Mouse (Mus musculus): ENCODE measurements around the gene Ripply1. TPM values are rescaled to one million over a fixed set of nuclear protein-coding genes. Genes with fewer than 3 reads are reported as not detected.
"Not testable (repeated sequence)": the region's sequence is repeated elsewhere in the genome, so short reads cannot be mapped to it uniquely, and the experiment has no call there.

Gene Ripply1
- total RNA-seq, 2 experiments from 2014 or later, result not detected

DNA sequence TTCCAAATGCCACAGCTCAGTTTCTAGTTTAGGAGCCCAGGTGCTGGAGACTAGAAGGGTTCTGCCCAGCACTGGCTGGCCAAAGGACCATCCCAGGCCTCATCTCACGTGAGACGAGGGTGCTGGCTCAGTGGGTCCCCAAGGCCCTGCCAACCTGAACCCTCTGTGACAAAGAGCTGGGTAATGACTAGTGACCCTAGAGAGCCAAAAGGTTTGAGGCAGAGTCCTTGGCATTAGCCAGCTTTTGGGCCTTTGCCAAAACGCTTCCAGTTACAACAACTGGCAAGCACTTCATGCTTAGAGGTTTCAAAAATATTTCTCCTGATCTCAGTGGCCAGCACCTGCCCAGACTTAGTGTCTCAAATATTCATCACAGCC, 881 bp upstream of the Ripply1 start:
- intact Hi-C loops (cut with DNase I), result no loop called here
- DNase-seq (ENCODE audit: low spot score), result no peak

DNA sequence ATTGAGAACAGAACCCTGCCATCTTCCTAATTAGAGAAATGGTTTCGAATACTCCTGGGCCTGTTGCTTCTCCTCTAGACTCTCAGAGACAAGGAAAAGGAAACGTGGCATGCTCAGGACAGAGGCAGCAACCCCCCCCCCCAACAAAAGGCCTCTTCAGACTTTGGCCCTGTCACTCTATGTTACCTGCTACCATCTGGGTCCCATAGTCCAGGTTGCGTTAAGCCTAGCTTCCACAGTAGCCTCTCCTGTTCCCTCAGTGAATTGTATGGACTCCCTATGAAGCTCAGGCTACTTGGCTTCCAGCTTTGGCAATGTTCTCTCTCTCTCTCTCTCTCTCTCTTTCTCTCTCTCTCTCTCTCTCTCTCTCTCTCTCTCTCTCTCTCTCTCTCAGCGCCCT, 590 bp downstream of the Ripply1 start:
- intact Hi-C loops (cut with DNase I), result no loop called here
- no peak for DNase-seq (ENCODE audit: low spot score)

DNA sequence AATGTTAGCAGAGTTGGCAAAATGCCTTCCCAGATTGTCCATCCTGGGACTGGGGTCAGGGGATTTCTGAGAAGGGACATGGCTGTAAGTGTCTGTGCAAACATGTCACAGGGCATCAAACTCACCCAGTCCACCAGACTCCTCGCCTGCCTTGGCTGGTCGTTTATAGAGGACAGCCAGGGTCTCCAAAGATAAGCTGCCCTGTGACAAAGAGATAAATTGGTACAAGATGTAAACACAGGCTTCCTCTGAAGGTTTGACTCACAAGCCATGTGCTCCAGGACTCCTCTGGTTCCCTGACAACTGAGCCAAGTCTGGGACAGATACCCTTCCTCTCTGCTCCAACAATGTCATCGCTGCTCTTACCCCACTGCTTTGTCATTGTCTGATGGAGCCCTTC, 1.2 kb downstream of the Ripply1 start:
- DNase-seq (ENCODE audit: low spot score), result no peak
- intact Hi-C loops (cut with DNase I), result no loop called here

DNA sequence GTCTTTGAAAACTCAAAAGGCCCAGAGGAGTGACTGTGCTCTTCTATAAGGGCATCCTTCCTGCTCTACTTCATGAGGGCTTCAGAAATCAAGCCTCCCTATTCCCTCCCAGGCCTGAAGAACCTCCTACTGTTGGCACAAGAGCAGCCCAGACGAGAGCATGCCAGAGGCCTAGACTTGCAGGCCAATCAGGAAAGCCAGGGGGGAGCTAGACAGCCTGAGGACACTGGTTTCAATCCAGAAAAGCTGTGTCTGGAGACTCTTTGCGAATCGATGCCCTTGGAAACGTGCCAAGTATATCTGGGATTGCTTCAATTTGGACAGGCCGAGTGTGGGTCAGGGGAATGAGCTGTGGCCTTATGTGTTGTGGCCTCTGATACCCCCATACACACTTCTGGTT, 2.8 kb downstream of the Ripply1 start:
- intact Hi-C loops (cut with DNase I), result no loop called here
- no peak for DNase-seq (ENCODE audit: low spot score)

DNA sequence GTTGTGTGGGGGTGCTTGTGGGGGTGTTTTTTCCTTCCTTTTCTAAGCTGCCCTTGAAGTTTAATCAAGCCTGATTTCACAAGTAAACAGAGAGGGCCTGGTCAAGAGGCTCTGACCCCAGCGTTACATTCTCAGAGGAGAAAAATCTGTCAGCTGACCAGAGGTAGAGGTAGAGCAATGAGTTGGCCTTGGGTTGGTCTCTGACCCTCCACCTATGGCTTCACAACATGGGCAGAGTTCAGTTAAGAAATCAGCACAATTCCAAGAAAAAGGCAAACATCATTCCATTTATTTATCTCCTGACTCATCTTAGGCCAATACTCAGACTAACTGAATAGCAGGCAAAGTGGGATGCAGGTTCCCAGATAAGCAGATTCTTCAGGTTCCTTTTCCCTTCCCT, 3.3 kb downstream of the Ripply1 start:
- DNase-seq (ENCODE audit: low spot score), result no peak
- intact Hi-C loops (cut with DNase I), result no loop called here

DNA sequence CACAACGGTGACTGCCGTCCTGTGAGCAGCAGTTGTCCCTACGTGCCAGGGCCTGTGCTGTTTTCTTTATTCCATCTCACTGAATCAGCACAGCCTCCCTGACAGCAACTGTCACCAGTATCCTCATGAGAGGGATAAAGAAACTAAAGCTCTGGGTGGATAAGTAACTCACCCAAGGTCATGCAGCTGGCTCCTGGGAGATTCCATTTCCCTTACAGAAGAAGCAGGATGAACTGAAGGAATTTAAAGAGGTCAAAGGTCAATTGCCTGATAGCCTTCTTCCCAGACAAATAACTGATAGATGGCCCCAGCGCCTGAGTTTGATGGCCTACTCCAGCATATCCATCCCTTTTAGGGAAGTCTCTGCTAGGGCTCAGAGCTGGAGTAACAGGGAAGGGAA, 4.8 kb downstream of the Ripply1 start:
- DNase-seq (ENCODE audit: low spot score), result no peak
- intact Hi-C loops (cut with DNase I), result no loop called here

DNA sequence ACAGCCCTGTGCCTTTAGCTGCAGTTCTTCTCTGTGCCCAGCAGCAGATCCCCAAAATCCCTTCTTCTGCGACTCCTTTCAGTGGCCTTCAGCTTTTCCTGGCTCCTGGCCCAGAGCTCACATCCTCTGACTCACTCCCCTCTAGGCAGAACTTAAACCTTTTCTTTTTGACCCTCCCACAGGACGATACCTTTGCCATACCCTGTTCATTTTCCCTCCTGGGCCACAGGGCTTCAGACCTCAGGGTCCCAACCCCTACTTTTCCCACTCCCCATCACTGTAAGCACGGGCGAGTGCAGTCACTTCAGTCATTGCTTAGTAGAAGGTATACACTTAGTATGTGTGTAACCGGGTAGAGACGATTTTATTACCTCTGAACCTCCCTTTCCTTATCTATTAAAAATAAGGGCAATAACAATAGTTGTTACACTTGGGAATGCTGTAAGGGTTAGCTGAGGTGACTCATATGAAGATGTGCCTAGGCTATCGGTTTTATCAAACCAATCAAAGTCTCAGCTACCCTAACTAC, 7.0 kb downstream of the Ripply1 start:
- DNase-seq (ENCODE audit: low spot score), result no peak
- intact Hi-C loops (cut with DNase I), result loop anchor here (2.0 kb wide), 1 partner anchor 58 kb away; no protein-coding TSS in a partner anchor

DNA sequence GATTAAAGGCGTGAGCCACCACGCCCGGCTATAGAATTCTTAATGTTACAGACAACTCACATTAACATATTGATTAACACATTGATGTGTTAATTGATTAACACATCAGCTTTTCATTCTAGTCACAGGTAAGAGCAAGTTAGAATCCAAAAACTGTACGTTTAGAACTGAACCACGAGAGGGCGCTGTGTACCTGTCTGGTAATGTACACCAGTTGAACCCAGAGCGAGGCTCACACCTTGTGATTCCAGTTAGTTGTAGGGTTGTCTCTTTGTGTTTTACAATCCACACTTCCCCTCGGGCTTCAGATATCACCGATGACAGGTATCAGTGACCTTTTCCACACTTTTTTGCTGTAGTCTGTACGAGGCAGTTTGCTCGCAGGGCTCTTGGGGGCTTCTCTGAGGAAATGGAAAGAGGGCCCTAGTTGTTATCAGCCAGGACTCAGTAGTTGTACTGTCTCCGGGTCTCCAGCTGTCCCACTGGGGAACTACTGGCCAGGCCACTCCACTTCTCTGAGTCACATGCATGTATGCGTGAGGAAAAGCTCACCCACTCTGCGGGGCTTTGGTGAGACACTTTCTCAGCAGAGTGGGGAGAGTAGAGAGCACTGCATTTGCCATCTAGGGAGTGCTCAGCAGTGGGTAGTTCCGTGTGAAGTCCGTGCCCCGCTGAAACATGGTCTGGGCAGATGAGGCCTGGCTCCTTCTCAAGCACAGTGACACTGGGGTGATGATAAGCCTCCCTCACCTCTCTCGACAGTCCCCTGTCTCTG, 7.7 kb downstream of the Ripply1 start:
- intact Hi-C loops (cut with DNase I), result loop anchor here (2.0 kb wide), 1 partner anchor 58 kb away; no protein-coding TSS in a partner anchor
- no peak for DNase-seq (ENCODE audit: low spot score)

DNA sequence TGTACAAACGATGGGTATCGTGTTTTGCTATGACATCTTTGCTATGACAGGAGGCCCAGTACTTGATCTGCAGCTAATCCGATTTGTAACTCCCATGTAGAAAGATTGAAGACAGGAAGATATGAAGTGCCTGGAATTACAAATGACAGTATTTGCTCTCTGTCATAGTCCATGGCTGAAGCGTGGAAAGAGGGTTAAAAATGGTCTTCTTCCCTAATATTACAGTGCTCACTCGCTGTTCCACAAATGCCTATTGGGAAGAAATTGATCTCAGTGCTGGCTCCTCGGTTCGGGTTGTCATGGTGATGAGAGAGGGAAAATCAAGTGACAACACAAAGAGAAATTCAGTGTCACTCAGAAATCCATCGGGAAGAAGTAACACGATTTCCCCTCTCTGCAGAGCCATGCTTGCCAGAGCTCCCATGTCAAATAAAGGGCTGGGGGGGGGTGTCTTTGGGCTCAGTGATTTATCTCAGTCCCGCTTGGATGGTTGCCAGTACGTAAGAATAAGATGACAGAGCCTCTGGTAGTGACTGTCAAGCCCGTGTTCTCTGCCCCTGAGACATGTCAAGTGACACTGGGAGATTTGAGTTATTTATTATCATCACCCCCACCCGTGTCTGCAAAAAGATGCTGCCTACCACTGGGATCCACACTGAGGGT, 12.0 kb downstream of the Ripply1 start:
- DNase-seq (ENCODE audit: low spot score), result no peak
- intact Hi-C loops (cut with DNase I), result no loop called here

DNA sequence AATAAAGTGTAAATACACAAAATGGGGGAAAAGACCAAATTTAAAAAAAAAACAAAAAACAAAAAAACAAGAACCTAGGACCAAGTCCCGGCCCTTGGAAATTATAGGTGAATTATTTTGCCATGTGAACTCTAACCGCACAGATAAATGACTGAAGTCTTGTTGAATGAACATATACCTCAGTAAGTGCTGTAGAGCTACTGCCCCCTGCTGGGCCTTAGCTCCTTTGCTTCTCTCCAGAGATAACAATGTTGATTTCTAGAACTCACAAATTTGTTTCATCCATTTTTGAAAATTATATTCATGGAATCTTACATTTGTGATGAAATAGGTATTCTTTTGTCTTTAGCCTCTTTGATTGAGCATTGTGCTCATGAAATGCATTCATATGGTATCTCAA, 19.6 kb downstream of the Ripply1 start:
- no peak for DNase-seq (ENCODE audit: low spot score)
- intact Hi-C loops (cut with DNase I), result loop anchor here (5.0 kb wide), 2 partner anchors 345 to 390 kb away; no protein-coding TSS in a partner anchor

DNA sequence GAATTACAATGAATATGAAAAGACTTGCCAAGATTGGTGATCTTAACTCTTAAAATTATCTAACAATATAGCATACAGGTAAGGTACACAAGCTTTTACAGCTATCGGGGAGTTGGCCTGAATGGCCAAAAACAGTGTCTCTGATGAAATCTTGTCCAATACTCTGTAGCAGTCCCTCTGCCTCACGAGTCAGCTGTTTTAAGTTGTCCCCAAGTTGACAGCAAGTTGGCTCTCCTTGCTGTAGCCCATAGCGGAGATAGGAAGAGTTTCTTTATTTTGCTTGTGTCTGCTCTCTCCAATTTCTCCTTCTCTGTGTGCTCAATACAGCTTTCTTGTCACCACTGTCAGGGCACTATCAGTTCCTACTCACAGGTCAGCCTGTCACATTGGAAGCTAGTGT, 23.5 kb downstream of the Ripply1 start:
- intact Hi-C loops (cut with DNase I); DNase-seq (ENCODE audit: low spot score): not testable (repeated sequence)

DNA sequence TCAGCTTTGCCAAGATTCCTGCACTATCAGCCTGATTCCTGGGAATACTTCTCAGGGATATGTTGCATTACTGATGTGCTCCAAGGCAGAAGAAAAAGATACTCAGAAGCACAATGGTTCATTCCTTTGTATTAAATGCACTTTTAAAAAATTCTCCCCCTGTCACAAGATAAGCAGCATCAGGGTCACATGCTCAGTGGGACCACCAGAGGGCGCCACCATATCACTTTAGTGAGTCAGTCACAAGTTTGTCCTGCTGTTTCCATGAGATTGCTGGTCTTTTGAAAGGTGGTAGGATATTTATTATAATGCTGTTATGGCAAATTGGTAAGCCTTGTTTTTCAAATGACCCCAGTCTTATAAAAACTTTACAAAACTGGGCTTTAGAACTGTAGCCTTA, 30.3 kb downstream of the Ripply1 start:
- DNase-seq (ENCODE audit: low spot score), result no peak
- intact Hi-C loops (cut with DNase I), result loop anchor here (2.0 kb wide), 1 partner anchor 81 kb away; no protein-coding TSS in a partner anchor

DNA sequence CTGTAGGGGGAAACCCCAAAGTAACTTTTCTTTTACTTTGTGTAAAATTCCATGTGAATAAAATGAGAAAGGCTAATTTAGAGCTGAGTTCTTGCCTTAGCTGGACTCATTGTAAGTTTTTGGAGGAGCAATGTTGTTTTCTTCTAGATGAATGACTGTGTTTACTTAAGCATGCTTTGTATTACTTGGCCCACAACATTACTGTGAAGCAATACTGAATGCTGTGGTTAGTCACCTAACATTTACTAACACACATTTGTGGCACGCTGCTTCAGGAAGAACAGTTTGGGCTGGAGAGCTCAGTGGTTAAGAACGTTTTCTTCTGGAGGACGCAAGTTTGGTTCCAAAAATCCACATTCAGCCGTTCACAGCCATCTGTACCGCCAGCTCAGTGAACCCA, 45.1 kb downstream of the Ripply1 start:
- intact Hi-C loops (cut with DNase I), result no loop called here
- DNase-seq (ENCODE audit: low spot score), result no peak

DNA sequence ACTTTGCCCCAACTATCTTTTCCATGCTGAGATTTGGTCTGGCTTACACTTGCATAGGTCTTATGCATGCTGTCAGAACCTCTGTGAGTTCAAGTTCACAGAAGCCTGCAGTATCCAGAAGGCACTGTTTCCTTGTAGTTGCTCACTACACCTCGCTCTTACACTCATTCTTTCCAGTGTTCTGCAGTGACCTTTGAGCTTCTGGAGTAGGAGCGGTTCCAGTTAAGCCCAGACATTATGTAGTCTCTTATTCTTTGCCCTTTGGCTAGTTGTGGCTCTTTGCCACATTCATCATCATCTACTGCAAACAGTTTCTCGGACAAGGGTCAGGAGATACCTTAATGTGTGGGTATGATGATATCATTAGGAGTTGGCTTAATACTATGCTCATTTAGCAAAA, 51.6 kb downstream of the Ripply1 start:
- DNase-seq (ENCODE audit: low spot score), result no peak
- intact Hi-C loops (cut with DNase I), result no loop called here

Other genes starting within 250 kb of the Ripply1 start
- 10 to 100 TPM; 72.2 to 82.0 TPM for gene Rnf128, start 219.0 kb downstream of the Ripply1 start, total RNA-seq (2021)
- gene Tbc1d8b, start 97.4 kb downstream of the Ripply1 start, total RNA-seq (2021), result 1 to 10 TPM; 5.2 to 5.5 TPM
- gene Gm15013, start 67.9 kb downstream of the Ripply1 start, total RNA-seq (2021), result not detected
- not detected for gene Cldn2, start 18.5 kb upstream of the Ripply1 start, total RNA-seq (2021)
- gene Morc4, start 89.3 kb upstream of the Ripply1 start, total RNA-seq (2021), result 1 to 10 TPM; 5.2 to 5.3 TPM
- 1 to 10 TPM; 7.6 to 7.8 TPM for gene Rbm41, start 216.2 kb upstream of the Ripply1 start, total RNA-seq (2021)

All from heart, postnatal 25 days (tissue).